Mouse (Mus musculus) layer of hippocampus, adult 2 months (tissue): ENCODE data around the gene Gmds. TPM values are rescaled to one million over a fixed set of nuclear protein-coding genes. Genes with fewer than 3 reads are reported as not detected.
A peak's percentile ranks its signal among the peaks of the same experiment; 100 is the strongest.

Source experiments
- DNase-seq, 2 experiments: peaks; one replicate each; pipeline ENCODE4 v3.0.0; 2022; ENCODE audit warnings: low spot score in 2 of 2
- H3K27ac ChIP-seq: fragments of 200-600 bp; 2 replicates; pipeline ENCODE4 v1.8.1; 2022
- H3K4me3 ChIP-seq: fragments of 200-600 bp; 2 replicates; pipeline ENCODE4 v1.8.1; 2022; ENCODE audit warnings: mild to moderate bottlenecking
- CTCF ChIP-seq: fragments of 200-600 bp; conservative IDR thresholded peaks from 2 replicates; pipeline ENCODE4 v1.8.1; 2022; ENCODE audit warnings: antibody characterized with exemption, mild to moderate bottlenecking, moderate library complexity
- total RNA-seq, 2 experiments: library from RNA; stranded (reverse); gene quantifications; 2 replicates each; pipeline ENCODE4 v1.2.3; 2021

The Gmds gene
- total RNA-seq, 2 experiments from 2014 or later, result 13.2 to 13.9 TPM

GRCm38 (mm10) chr13:31827820-31828332 lies 510.7 kb downstream of the Gmds start:
- Histone ChIP-seq H3K4me3 (no peak overlapping the region), H3K27ac (no peak overlapping the region)
- no peak for DNase-seq
- TF ChIP-seq CTCF, result peak; percentile 63

GRCm38 (mm10) chr13:31827160-31827559 lies 511.4 kb downstream of the Gmds start:
- TF ChIP-seq CTCF, result no peak
- Histone ChIP-seq H3K4me3 (no peak overlapping the region), H3K27ac (no peak overlapping the region)
- DNase-seq, result no peak

- H3K27ac ChIP-seq, result no peak overlapping the region
- no peak overlapping the region for H3K4me3 ChIP-seq
- no peak for DNase-seq
- TF ChIP-seq CTCF, result no peak
These were observed 513.4 kb downstream of the Gmds start for GRCm38 (mm10) chr13:31825180-31825579.

GRCm38 (mm10) chr13:31823316-31823715 lies 515.2 kb downstream of the Gmds start:
- Histone ChIP-seq H3K4me3 (no peak overlapping the region), H3K27ac (no peak overlapping the region)
- DNase-seq, result no peak
- 0 out of 2 replicates have a peak, but pooled peaks have one; percentile 9 for TF ChIP-seq CTCF

- Histone ChIP-seq H3K27ac (peak overlapping the region; percentile 60; the same call in 1 of the 2 replicates), H3K4me3 (peak overlapping the region; percentile 39)
- no peak for DNase-seq
- TF ChIP-seq CTCF, result no peak
These were observed 517.5 kb downstream of the Gmds start for GRCm38 (mm10) chr13:31821050-31821449.

GRCm38 (mm10) chr13:31820587-31821017 lies 517.9 kb downstream of the Gmds start:
- Histone ChIP-seq H3K27ac (peak overlapping the region; percentile 60; the same call in 1 of the 2 replicates), H3K4me3 (peak overlapping the region; percentile 39)
- no peak for DNase-seq
- TF ChIP-seq CTCF, result no peak

- TF ChIP-seq CTCF, result no peak
- H3K27ac ChIP-seq, result no peak overlapping the region
- H3K4me3 ChIP-seq, result no peak overlapping the region
- DNase-seq, result no peak
These were observed 518.7 kb downstream of the Gmds start for GRCm38 (mm10) chr13:31819664-31820405.

GRCm38 (mm10) chr13:31818337-31818736 lies 520.2 kb downstream of the Gmds start:
- TF ChIP-seq CTCF, result no peak

GRCm38 (mm10) chr13:31815383-31816003 lies 523.0 kb downstream of the Gmds start:
- no peak for DNase-seq
- Histone ChIP-seq H3K27ac (peak overlapping the region; percentile 51; the same call in 1 of the 2 replicates), H3K4me3 (no peak overlapping the region; the same call in 1 of the 2 replicates)
- no peak for TF ChIP-seq CTCF

More at GRCm38 (mm10) chr13:31818337-31818736, 520.2 kb downstream of the Gmds start:
- DNase-seq, result no peak
- no peak overlapping the region for H3K27ac ChIP-seq
- no peak overlapping the region for H3K4me3 ChIP-seq

- Histone ChIP-seq H3K27ac (peak overlapping the region; percentile 74; the same call in 1 of the 2 replicates), H3K4me3 (peak overlapping the region; percentile 47; the same call in 1 of the 2 replicates)
- DNase-seq, result no peak
- TF ChIP-seq CTCF, result no peak
These were observed 525.8 kb downstream of the Gmds start for GRCm38 (mm10) chr13:31812701-31813100.

GRCm38 (mm10) chr13:31811542-31812021 lies 527.0 kb downstream of the Gmds start:
- no peak for TF ChIP-seq CTCF
- H3K4me3 ChIP-seq, result peak overlapping the region; percentile 47
- peak overlapping the region; percentile 74; the same call in 1 of the 2 replicates for H3K27ac ChIP-seq
- no peak for DNase-seq

- no peak for TF ChIP-seq CTCF
- peak overlapping the region; percentile 74 for H3K27ac ChIP-seq
- peak overlapping the region; percentile 47 for H3K4me3 ChIP-seq
- DNase-seq, result no peak
These were observed 527.6 kb downstream of the Gmds start for GRCm38 (mm10) chr13:31810693-31811541.
